Mouse (Mus musculus): Measurements from ENCODE around the gene Cnp. TPM values are rescaled to one million over a fixed set of nuclear protein-coding genes. Genes with fewer than 3 reads are reported as not detected.
A peak's percentile ranks its signal among the peaks of the same experiment; 100 is the strongest.
"Not testable (repeated sequence)": the region's sequence is repeated elsewhere in the genome, so short reads cannot be mapped to it uniquely, and the experiment has no call there.

Gene Cnp
- polyA plus RNA-seq, 1 experiment from 2014 or later = 20.8 TPM

- Histone ChIP-seq H3K27me3 (ENCODE audit: control insufficient read depth, insufficient read depth, low read length) (no peaks in the 10 kb centered on the region), H3K27ac (replicated peaks in 1 of 2; ENCODE audit: control insufficient read depth in 1 of 2, insufficient read depth in 1 of 2, low read depth in 2 of 2, low read length in 2 of 2) (peak overlapping the region; percentile 68 to 81), H3K9me3 (ENCODE audit: control insufficient read depth, low read length) (no peaks in the 10 kb centered on the region), H3K4me3 (ENCODE audit: control insufficient read depth in 1 of 2, insufficient read depth in 1 of 2, low read depth in 1 of 2, low read length in 2 of 2) (no peak overlapping the region), H3K4me2 (ENCODE audit: low read length) (peak overlapping the region; percentile 35), H3K36me3 (ENCODE audit: control insufficient read depth, insufficient read depth, low read length) (peaks cover 22% of the 10 kb centered on the region), H3K4me1 (ENCODE audit: control insufficient read depth in 2 of 2, insufficient read depth in 2 of 2, low read length in 2 of 2) (peaks cover 6 to 40% of the 10 kb centered on the region in 2 experiments), H3K9ac (ENCODE audit: low read length) (peak overlapping the region; percentile 49)
- no peak for ATAC-seq (ENCODE audit: insufficient number of reproducible peaks, insufficient read depth, low FRiP score, low read depth)
- 38% methylated on average over 9 of the region's 9 CpGs for WGBS
These were observed 35.4 kb downstream of the Cnp start for GRCm38 (mm10) chr11:100609997-100610680.

- Histone ChIP-seq H3K4me3 (ENCODE audit: control insufficient read depth in 1 of 2, insufficient read depth in 1 of 2, low read depth in 1 of 2, low read length in 2 of 2) (no peak overlapping the region), H3K27ac (replicated peaks in 1 of 2; ENCODE audit: control insufficient read depth in 1 of 2, insufficient read depth in 1 of 2, low read depth in 2 of 2, low read length in 2 of 2) (no peak overlapping the region), H3K9me3 (ENCODE audit: control insufficient read depth, low read length) (no peaks in the 10 kb centered on the region), H3K36me3 (ENCODE audit: control insufficient read depth, insufficient read depth, low read length) (peaks cover 18% of the 10 kb centered on the region), H3K9ac (ENCODE audit: low read length) (no peak overlapping the region), H3K27me3 (ENCODE audit: control insufficient read depth, insufficient read depth, low read length) (no peaks in the 10 kb centered on the region), H3K4me2 (ENCODE audit: low read length) (no peak overlapping the region), H3K4me1 (ENCODE audit: control insufficient read depth in 2 of 2, insufficient read depth in 2 of 2, low read length in 2 of 2) (peaks cover 6 to 40% of the 10 kb centered on the region in 2 experiments)
- ATAC-seq (ENCODE audit: insufficient number of reproducible peaks, insufficient read depth, low FRiP score, low read depth) = no peak
- WGBS = 78% methylated on average over 6 of the region's 6 CpGs
These were observed 36.9 kb downstream of the Cnp start for GRCm38 (mm10) chr11:100611627-100612026.

GRCm38 (mm10) chr11:100613241-100613640, 38.5 kb downstream of the Cnp start:
- Histone ChIP-seq H3K27me3 (ENCODE audit: control insufficient read depth, insufficient read depth, low read length) (no peaks in the 10 kb centered on the region), H3K4me3 (ENCODE audit: control insufficient read depth in 1 of 2, insufficient read depth in 1 of 2, low read depth in 1 of 2, low read length in 2 of 2) (no peak overlapping the region), H3K4me2 (ENCODE audit: low read length) (no peak overlapping the region), H3K9ac (ENCODE audit: low read length) (no peak overlapping the region), H3K27ac (replicated peaks in 1 of 2; ENCODE audit: control insufficient read depth in 1 of 2, insufficient read depth in 1 of 2, low read depth in 2 of 2, low read length in 2 of 2) (no peak overlapping the region), H3K4me1 (ENCODE audit: control insufficient read depth in 2 of 2, insufficient read depth in 2 of 2, low read length in 2 of 2) (peaks cover 6 to 48% of the 10 kb centered on the region in 2 experiments), H3K9me3 (ENCODE audit: control insufficient read depth, low read length) (no peaks in the 10 kb centered on the region), H3K36me3 (ENCODE audit: control insufficient read depth, insufficient read depth, low read length) (peaks cover 12% of the 10 kb centered on the region)
- 76% methylated on average over 3 of the region's 3 CpGs for WGBS
- ATAC-seq (ENCODE audit: insufficient number of reproducible peaks, insufficient read depth, low FRiP score, low read depth) = no peak

- 80% methylated on average over 5 of the region's 5 CpGs for WGBS
- H3K36me3 ChIP-seq (ENCODE audit: control insufficient read depth, insufficient read depth, low read length) = peaks cover 5% of the 10 kb centered on the region; the same call in 1 of the 2 replicates
These were observed 41.6 kb downstream of the Cnp start for GRCm38 (mm10) chr11:100616332-100616731.

GRCm38 (mm10) chr11:100616836-100617235, 42.1 kb downstream of the Cnp start:
- not testable (repeated sequence) for H3K9me3 ChIP-seq (ENCODE audit: control insufficient read depth, low read length); ATAC-seq (ENCODE audit: insufficient number of reproducible peaks, insufficient read depth, low FRiP score, low read depth); H3K4me3 ChIP-seq (ENCODE audit: control insufficient read depth in 1 of 2, insufficient read depth in 1 of 2, low read depth in 1 of 2, low read length in 2 of 2); H3K27me3 ChIP-seq (ENCODE audit: control insufficient read depth, insufficient read depth, low read length); H3K27ac ChIP-seq (replicated peaks in 1 of 2; ENCODE audit: control insufficient read depth in 1 of 2, insufficient read depth in 1 of 2, low read depth in 2 of 2, low read length in 2 of 2); H3K9ac ChIP-seq (ENCODE audit: low read length); H3K36me3 ChIP-seq (ENCODE audit: control insufficient read depth, insufficient read depth, low read length); H3K4me2 ChIP-seq (ENCODE audit: low read length)
- peaks cover 4 to 21% of the 10 kb centered on the region in 2 experiments for H3K4me1 ChIP-seq (ENCODE audit: control insufficient read depth in 2 of 2, insufficient read depth in 2 of 2, low read length in 2 of 2)
- 85% methylated on average over 7 of the region's 7 CpGs for WGBS

More at GRCm38 (mm10) chr11:100616332-100616731, 41.6 kb downstream of the Cnp start:
- Histone ChIP-seq H3K4me3 (ENCODE audit: control insufficient read depth in 1 of 2, insufficient read depth in 1 of 2, low read depth in 1 of 2, low read length in 2 of 2) (no peak overlapping the region), H3K27ac (replicated peaks in 1 of 2; ENCODE audit: control insufficient read depth in 1 of 2, insufficient read depth in 1 of 2, low read depth in 2 of 2, low read length in 2 of 2) (no peak overlapping the region), H3K27me3 (ENCODE audit: control insufficient read depth, insufficient read depth, low read length) (no peaks in the 10 kb centered on the region), H3K4me1 (ENCODE audit: control insufficient read depth in 2 of 2, insufficient read depth in 2 of 2, low read length in 2 of 2) (peaks cover 4 to 25% of the 10 kb centered on the region in 2 experiments), H3K9me3 (ENCODE audit: control insufficient read depth, low read length) (no peaks in the 10 kb centered on the region), H3K9ac (ENCODE audit: low read length) (no peak overlapping the region), H3K4me2 (ENCODE audit: low read length) (no peak overlapping the region)
- ATAC-seq (ENCODE audit: insufficient number of reproducible peaks, insufficient read depth, low FRiP score, low read depth) = no peak

GRCm38 (mm10) chr11:100617480-100617879, 42.8 kb downstream of the Cnp start:
- H3K9ac ChIP-seq (ENCODE audit: low read length) = peak overlapping the region; percentile 98
- peaks cover 4 to 21% of the 10 kb centered on the region in 2 experiments for H3K4me1 ChIP-seq (ENCODE audit: control insufficient read depth in 2 of 2, insufficient read depth in 2 of 2, low read length in 2 of 2)
- no peaks in the 10 kb centered on the region for H3K9me3 ChIP-seq (ENCODE audit: control insufficient read depth, low read length)
- H3K27me3 ChIP-seq (ENCODE audit: control insufficient read depth, insufficient read depth, low read length) = no peaks in the 10 kb centered on the region
- peak overlapping the region in 1 of 2 experiments; percentile 97; a peak in 1 of 4 replicates for H3K4me3 ChIP-seq (ENCODE audit: control insufficient read depth in 1 of 2, insufficient read depth in 1 of 2, low read depth in 1 of 2, low read length in 2 of 2)
- H3K36me3 ChIP-seq (ENCODE audit: control insufficient read depth, insufficient read depth, low read length) = peaks cover 1% of the 10 kb centered on the region; the same call in 1 of the 2 replicates
- no peak for ATAC-seq (ENCODE audit: insufficient number of reproducible peaks, insufficient read depth, low FRiP score, low read depth)
- H3K27ac ChIP-seq (replicated peaks in 1 of 2; ENCODE audit: control insufficient read depth in 1 of 2, insufficient read depth in 1 of 2, low read depth in 2 of 2, low read length in 2 of 2) = 0 out of 4 replicates have a peak overlapping the region, but pooled peaks of 1 of the 2 experiments have one; percentile 24
- WGBS = 56% methylated on average over 4 of the region's 4 CpGs
- peak overlapping the region; percentile 88 for H3K4me2 ChIP-seq (ENCODE audit: low read length)

GRCm38 (mm10) chr11:100618761-100619484, 44.2 kb downstream of the Cnp start, which contains the start of gene Nkiras2:
TSS of gene Nkiras2 (plus strand) at chr11:100619244.
- Histone ChIP-seq H3K27me3 (ENCODE audit: control insufficient read depth, insufficient read depth, low read length) (no peaks in the 10 kb centered on the region), H3K4me2 (ENCODE audit: low read length) (peak within 1 kb of the TSS; percentile 88), H3K9ac (ENCODE audit: low read length) (peak within 1 kb of the TSS; percentile 98), H3K9me3 (ENCODE audit: control insufficient read depth, low read length) (no peaks in the 10 kb centered on the region), H3K36me3 (ENCODE audit: control insufficient read depth, insufficient read depth, low read length) (no peaks in the 10 kb centered on the region), H3K4me3 (ENCODE audit: control insufficient read depth in 1 of 2, insufficient read depth in 1 of 2, low read depth in 1 of 2, low read length in 2 of 2) (peak within 1 kb of the TSS; percentile 97 to 98), H3K4me1 (ENCODE audit: control insufficient read depth in 2 of 2, insufficient read depth in 2 of 2, low read length in 2 of 2) (peaks cover 6 to 25% of the 10 kb centered on the region in 2 experiments), H3K27ac (replicated peaks in 1 of 2; ENCODE audit: control insufficient read depth in 1 of 2, insufficient read depth in 1 of 2, low read depth in 2 of 2, low read length in 2 of 2) (peak within 1 kb of the TSS; percentile 90 to 96)
- peak; percentile 75 for ATAC-seq (ENCODE audit: insufficient number of reproducible peaks, insufficient read depth, low FRiP score, low read depth)
- WGBS = under 1% methylated on average over 34 of the region's 36 CpGs

All from heart, embryonic 14.5 days (tissue).